Mouse (Mus musculus) megakaryocyte-erythroid progenitor cell, adult 5 weeks (primary cell): ENCODE measurements around the gene Rtl9. TPM values are rescaled to one million over a fixed set of nuclear protein-coding genes. Genes with fewer than 3 reads are reported as not detected.

Experiments
- polyA plus RNA-seq: library from polyadenylated mRNA; stranded (reverse); fragments of >175 nt; gene quantifications from 2 replicates; pipeline ENCODE4 v1.2.3, GENCODE M21; 2012

Gene Rtl9
- not detected in 2 replicates for polyA plus RNA-seq

DNA sequence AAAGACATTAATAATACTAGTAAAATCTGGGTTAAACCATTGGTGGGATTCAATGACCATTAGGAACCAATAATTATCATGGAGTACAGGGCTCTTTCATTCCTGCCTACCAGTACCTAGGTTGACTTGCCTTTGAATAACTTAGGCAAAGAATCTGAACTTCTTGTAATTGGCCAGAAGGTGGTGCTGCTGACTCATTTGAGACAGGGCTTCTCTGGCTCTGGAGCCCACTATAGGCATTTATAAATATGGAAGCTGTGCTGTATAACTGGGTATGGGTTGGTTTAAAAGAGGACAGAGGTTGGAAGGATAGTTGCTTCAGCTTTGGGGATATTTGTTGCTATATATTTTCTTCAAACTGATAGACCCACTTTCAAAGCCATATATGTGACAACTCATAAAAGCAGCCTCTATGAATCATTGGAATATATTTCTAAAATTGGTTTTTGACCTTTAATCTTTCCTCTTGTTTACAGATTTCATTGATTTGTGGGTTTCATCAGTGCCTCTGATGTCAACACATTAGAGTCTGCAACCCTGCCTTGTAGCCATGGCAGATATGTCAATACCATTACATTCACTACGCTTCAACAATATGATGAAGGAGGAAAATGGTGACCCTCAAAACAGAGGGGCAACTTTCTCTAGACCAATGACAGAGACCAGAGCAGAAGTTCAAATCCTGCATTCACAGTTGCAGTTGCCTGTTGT, at the start of gene Rtl9:
Gene Rtl9, plus strand, starts transcription at position 551 of the 711 bp plus-strand sequence.

Other genes starting within 250 kb of the Rtl9 start
- 4.4 and 4.5 TPM in 2 replicates for gene Ammecr1, start 132.9 kb upstream of the Rtl9 start, polyA plus RNA-seq